Mouse (Mus musculus) duodenum, adult 2 months (tissue): Measurements from ENCODE around the gene AW209491. TPM values are rescaled to one million over a fixed set of nuclear protein-coding genes. Genes with fewer than 3 reads are reported as not detected.

Experiments used
- polyA plus RNA-seq: library from polyadenylated mRNA; depleted of rRNA; stranded (reverse); fragments of >200 nt; gene quantifications from 2 replicates; pipeline ENCODE4 v1.2.3, GENCODE M21; 2012; ENCODE audit warnings: low replicate concordance; rRNA removed

AW209491 gene
- polyA plus RNA-seq: 0.86 and 1.3 TPM in 2 replicates

GRCm38 (mm10) chr13:14629726-14630641 lies at the start of gene AW209491:
TSS of gene AW209491 (plus strand) at chr13:14630154.

GRCm38 (mm10) chr13:14612926-14613529 lies 16.9 kb upstream of the AW209491 start, which contains the start of the genes Mrpl32 and Psma2:
TSS of gene Mrpl32 (minus strand) at chr13:14613165.
TSS of gene Psma2 (plus strand) at chr13:14613240.

Other genes with a start within 250 kb of the AW209491 start
- gene Hecw1, start 106.9 kb upstream of the AW209491 start, polyA plus RNA-seq: not detected in 2 replicates
- gene Mrpl32, start 17.0 kb upstream of the AW209491 start, polyA plus RNA-seq: 2.0 and 5.5 TPM in 2 replicates
- gene Psma2, start 16.9 kb upstream of the AW209491 start, polyA plus RNA-seq: 13.7 and 15.8 TPM in 2 replicates